Mouse (Mus musculus) duodenum, adult 2 months (tissue): Measurements from ENCODE around the gene Eapp. TPM values are rescaled to one million over a fixed set of nuclear protein-coding genes. Genes with fewer than 3 reads are reported as not detected.

ENCODE experiments used
- polyA plus RNA-seq: library from polyadenylated mRNA; depleted of rRNA; stranded (reverse); fragments of >200 nt; gene quantifications from 2 replicates; pipeline ENCODE4 v1.2.3, GENCODE M21; 2012; ENCODE audit warnings: low replicate concordance; rRNA removed

Eapp gene
- 6.9 and 13.6 TPM in 2 replicates for polyA plus RNA-seq

DNA sequence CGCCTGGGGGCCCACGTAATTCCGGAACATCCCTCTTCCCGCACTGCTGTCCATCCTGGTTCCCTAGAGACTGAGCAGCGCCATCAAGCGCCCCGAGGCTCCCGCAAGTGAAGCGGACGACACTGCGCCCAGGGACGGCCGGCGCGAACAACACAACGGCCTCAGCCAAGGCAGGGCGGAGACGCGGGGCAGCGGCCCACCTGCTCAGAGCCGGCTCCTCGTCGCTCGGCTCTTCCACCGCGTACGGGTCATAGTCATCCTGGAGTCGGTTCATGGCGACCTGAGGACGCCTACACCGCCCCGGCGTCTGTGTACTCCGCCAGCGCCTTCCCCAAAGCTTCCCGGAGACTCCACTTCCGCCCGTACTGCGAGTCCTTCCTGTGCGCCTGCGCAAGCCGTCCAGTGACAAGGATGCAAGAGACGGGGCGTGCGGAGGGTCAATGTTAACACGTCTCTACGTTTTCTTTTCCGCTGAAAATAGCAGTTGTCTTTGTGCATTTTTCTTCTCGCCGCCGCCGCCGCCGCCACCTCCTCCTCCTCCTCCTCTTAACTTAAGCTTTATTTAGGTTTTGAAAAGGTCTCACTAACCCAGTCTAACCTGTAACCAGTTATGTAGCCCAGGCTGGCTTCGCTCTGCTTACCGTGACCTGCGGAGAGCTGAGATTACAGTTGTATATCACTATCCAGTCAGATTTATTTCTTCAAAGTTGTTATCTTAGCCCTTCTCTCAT, at the start of gene Eapp:
Gene Eapp, minus strand, starts transcription at position 387 of the 731 bp plus-strand sequence.

DNA sequence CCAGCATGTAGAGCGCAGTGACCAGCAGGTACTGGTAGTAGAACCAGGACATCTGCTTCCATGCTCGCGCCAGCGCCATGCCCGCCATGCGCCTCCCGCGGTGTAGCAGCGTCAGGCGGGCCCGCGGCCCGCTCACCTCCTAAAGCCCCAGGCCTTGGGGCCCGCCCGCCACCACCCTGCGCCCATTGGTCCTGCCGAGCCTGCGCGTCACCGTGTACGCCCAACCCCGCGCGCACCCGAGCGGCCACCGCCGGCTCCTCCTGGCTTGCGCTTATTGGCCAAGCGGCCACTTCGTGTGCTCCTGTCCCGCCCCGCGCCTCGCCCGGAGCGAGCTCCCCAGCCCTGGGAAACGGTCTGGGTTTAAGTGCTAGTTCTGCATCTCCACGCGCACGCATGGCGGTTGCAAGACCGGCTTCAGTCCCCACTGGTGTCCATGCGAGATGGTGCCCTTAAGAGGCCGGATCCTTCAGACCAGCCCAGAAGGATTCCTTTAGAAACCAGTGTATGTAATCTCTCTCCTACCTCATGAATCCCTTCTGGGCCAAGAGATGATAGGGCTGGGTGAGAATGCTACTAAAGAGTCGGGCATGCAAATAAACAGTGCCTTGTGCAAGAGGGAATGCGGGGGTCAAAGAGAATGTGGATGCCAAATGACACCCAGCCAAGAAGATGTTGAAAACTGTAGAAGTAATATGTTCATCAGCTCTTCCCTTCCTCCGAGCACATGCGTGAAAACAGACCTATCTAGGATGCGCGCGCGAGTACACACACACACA, 39.1 kb downstream of the Eapp start, which contains the start of gene Sptssa:
Gene Sptssa, minus strand, starts transcription at position 178 of the 776 bp plus-strand sequence.

Other genes with a start within 250 kb of the Eapp start
- gene Sptssa, start 39.3 kb downstream of the Eapp start, polyA plus RNA-seq = 110 and 236 TPM in 2 replicates
- gene Snx6, start 99.8 kb upstream of the Eapp start, polyA plus RNA-seq = 11.8 and 12.7 TPM in 2 replicates
- gene Cfl2, start 167.0 kb upstream of the Eapp start, polyA plus RNA-seq = 0.68 and 1.8 TPM in 2 replicates